Comparison of ENCODE assay signal across 10 mouse cellular contexts in genomic region chr5:143130342-143130741, GRCm38 (mm10). TPM values are rescaled to one million over a fixed set of nuclear protein-coding genes. Genes with fewer than 3 reads are reported as not detected.
DNase-seq lines count a peak whose midpoint lies in the region; ATAC-seq lines count a peak whose summit lies in the region.
"Had no signal": no experiment of that assay in that cellular context is flagged by ENCODE, and none has a peak within 500 bp of the region (broad histone marks: within the 10 kb centered on the region; RNA-seq: fewer than 3 reads in every experiment).

No protein-coding gene starts in this region.

- no peak overlapping the region for H3K9ac ChIP-seq in midbrain, embryonic 11.5 days (ENCODE audit: low read length)
- H3K9ac ChIP-seq in midbrain, embryonic 15.5 days = no peak overlapping the region
- H3K9ac ChIP-seq in heart, embryonic 11.5 days (ENCODE audit: low read depth, low read length) = no peak overlapping the region

- no peak overlapping the region for H3K27ac ChIP-seq in midbrain, embryonic 11.5 days (ENCODE audit: low read depth, low read length)
- H3K27ac ChIP-seq in midbrain, embryonic 15.5 days = no peak overlapping the region
- H3K27ac ChIP-seq in heart, embryonic 11.5 days (ENCODE audit: low read depth, low read length) = no peak overlapping the region

- H3K36me3 ChIP-seq in midbrain, embryonic 11.5 days (ENCODE audit: control insufficient read depth, insufficient read depth, low read length) = no peaks in the 10 kb centered on the region
- H3K36me3 ChIP-seq in midbrain, embryonic 15.5 days (replicated peaks) = no peaks in the 10 kb centered on the region
- no peaks in the 10 kb centered on the region for H3K36me3 ChIP-seq in heart, embryonic 11.5 days (ENCODE audit: control insufficient read depth, insufficient read depth, low read length)

- no peak overlapping the region for H3K4me3 ChIP-seq in midbrain, embryonic 11.5 days (ENCODE audit: low read depth, low read length)
- no peak overlapping the region for H3K4me3 ChIP-seq in midbrain, embryonic 15.5 days
- H3K4me3 ChIP-seq in heart, embryonic 11.5 days (ENCODE audit: low read depth, low read length) = no peak overlapping the region

- peak; percentile 20 to 27 for DNase-seq in cerebellum, postnatal 10 days
- DNase-seq in midbrain, embryonic 11.5 days (ENCODE audit: low spot score, missing footprints) = peak; percentile 86
- peak; percentile 16 for DNase-seq in forelimb bud, embryonic 11.5 days (ENCODE audit: low read depth, low spot score)
- peak; percentile 43 for DNase-seq in thymus, postnatal 0 days (ENCODE audit: low spot score)
- no peak for DNase-seq in urinary bladder, postnatal 10 days (ENCODE audit: low spot score)
- DNase-seq: cerebellum, adult 9-11 months; right cerebral cortex, postnatal 4 days had no signal

- no peak overlapping the region for H3K4me2 ChIP-seq in midbrain, embryonic 11.5 days
- no peak overlapping the region for H3K4me2 ChIP-seq in midbrain, embryonic 15.5 days
- H3K4me2 ChIP-seq in heart, embryonic 11.5 days = no peak overlapping the region

- H3K27me3 ChIP-seq in midbrain, embryonic 11.5 days (ENCODE audit: control insufficient read depth, insufficient read depth, low read length) = no peaks in the 10 kb centered on the region
- no peaks in the 10 kb centered on the region for H3K27me3 ChIP-seq in midbrain, embryonic 15.5 days (replicated peaks)
- H3K27me3 ChIP-seq in heart, embryonic 11.5 days (ENCODE audit: control insufficient read depth, insufficient read depth, low read length) = no peaks in the 10 kb centered on the region

- no peak for ATAC-seq in cerebellum, adult (ENCODE audit: insufficient number of reproducible peaks, low FRiP score, low TSS enrichment)
- ATAC-seq in midbrain, embryonic 11.5 days (ENCODE audit: low FRiP score) = no peak
- ATAC-seq in midbrain, embryonic 15.5 days (replicated peaks) = no peak
- no peak for ATAC-seq in heart, embryonic 11.5 days (replicated peaks; ENCODE audit: insufficient number of reproducible peaks, low FRiP score, low TSS enrichment)

- H3K4me1 ChIP-seq in midbrain, embryonic 11.5 days (ENCODE audit: control insufficient read depth, insufficient read depth, low read length) = peaks cover 2% of the 10 kb centered on the region; the same call in 1 of the 2 replicates
- H3K4me1 ChIP-seq in midbrain, embryonic 15.5 days = peaks cover 7% of the 10 kb centered on the region
- H3K4me1 ChIP-seq in heart, embryonic 11.5 days (ENCODE audit: control insufficient read depth, insufficient read depth, low read length) = no peaks in the 10 kb centered on the region

- no peaks in the 10 kb centered on the region for H3K9me3 ChIP-seq in midbrain, embryonic 11.5 days (ENCODE audit: control insufficient read depth, low read length)
- no peaks in the 10 kb centered on the region for H3K9me3 ChIP-seq in midbrain, embryonic 15.5 days
- H3K9me3 ChIP-seq in heart, embryonic 11.5 days (replicated peaks; ENCODE audit: control insufficient read depth, low read length) = peaks cover 12% of the 10 kb centered on the region

- WGBS in midbrain, embryonic 11.5 days = 89% methylated on average over 7 of the region's 7 CpGs
- WGBS in midbrain, embryonic 15.5 days = 94% methylated on average over 7 of the region's 7 CpGs
- 85% methylated on average over 7 of the region's 7 CpGs for WGBS in heart, embryonic 11.5 days (ENCODE audit: insufficient replicate concordance)

RNA-seq across cellular contexts. Expression of gene Olfr718-ps1, which starts 17.0 kb away (rescaled TPM):
- polyA plus RNA-seq in midbrain, embryonic 11.5 days (2014; fragmentation: Nextera tagmentation; extraction: Ambion mirVana) = not detected in 2 replicates
- polyA plus RNA-seq in midbrain, embryonic 15.5 days (2015; fragmentation: Nextera tagmentation; extraction: Ambion mirVana) = 0.04 TPM in 1 of 2 replicates, not detected in the other
- 0.03 TPM in 1 of 2 replicates, not detected in the other for polyA plus RNA-seq in thymus, postnatal 0 days (2015; fragmentation: Nextera tagmentation; extraction: Ambion mirVana)
- polyA plus RNA-seq in heart, embryonic 11.5 days (2014; fragmentation: Nextera tagmentation; extraction: Ambion mirVana) = 0.06 and 0.07 TPM in 2 replicates

RNA-seq across cellular contexts. Expression of gene Rnf216, which starts 17.5 kb away (rescaled TPM):
- polyA plus RNA-seq in midbrain, embryonic 11.5 days (2014; fragmentation: Nextera tagmentation; extraction: Ambion mirVana) = 29.2 and 29.4 TPM in 2 replicates
- polyA plus RNA-seq in midbrain, embryonic 15.5 days (2015; fragmentation: Nextera tagmentation; extraction: Ambion mirVana) = 30.6 and 33.6 TPM in 2 replicates
- polyA plus RNA-seq in thymus, postnatal 0 days (2015; fragmentation: Nextera tagmentation; extraction: Ambion mirVana) = 13.1 and 13.5 TPM in 2 replicates
- 22.8 and 35.2 TPM in 2 replicates for polyA plus RNA-seq in heart, embryonic 11.5 days (2014; fragmentation: Nextera tagmentation; extraction: Ambion mirVana)

RNA-seq across cellular contexts. Expression of gene Rbak, which starts 50.2 kb away (rescaled TPM):
- polyA plus RNA-seq in midbrain, embryonic 11.5 days (2014; fragmentation: Nextera tagmentation; extraction: Ambion mirVana) = 10.8 and 11.9 TPM in 2 replicates
- polyA plus RNA-seq in midbrain, embryonic 15.5 days (2015; fragmentation: Nextera tagmentation; extraction: Ambion mirVana) = 14.9 and 16.1 TPM in 2 replicates
- 8.2 and 9.1 TPM in 2 replicates for polyA plus RNA-seq in thymus, postnatal 0 days (2015; fragmentation: Nextera tagmentation; extraction: Ambion mirVana)
- polyA plus RNA-seq in heart, embryonic 11.5 days (2014; fragmentation: Nextera tagmentation; extraction: Ambion mirVana) = 8.6 and 8.9 TPM in 2 replicates

RNA-seq across cellular contexts. Expression of gene Spdye4b, which starts 50.5 kb away (rescaled TPM):
- not detected in 2 replicates for polyA plus RNA-seq in midbrain, embryonic 11.5 days (2014; fragmentation: Nextera tagmentation; extraction: Ambion mirVana)
- not detected in 2 replicates for polyA plus RNA-seq in midbrain, embryonic 15.5 days (2015; fragmentation: Nextera tagmentation; extraction: Ambion mirVana)
- polyA plus RNA-seq in thymus, postnatal 0 days (2015; fragmentation: Nextera tagmentation; extraction: Ambion mirVana) = 0.08 TPM in 1 of 2 replicates, not detected in the other
- polyA plus RNA-seq in heart, embryonic 11.5 days (2014; fragmentation: Nextera tagmentation; extraction: Ambion mirVana) = not detected in 2 replicates
